Mouse (Mus musculus) cerebellum, postnatal 14 days (tissue): ENCODE results near the gene Tube1.
"Not testable (repeated sequence)": the region's sequence is repeated elsewhere in the genome, so short reads cannot be mapped to it uniquely, and the experiment has no call there.

Source experiments
- DNase-seq, 2 experiments: peaks; one replicate each; pipeline ENCODE4 v3.0.0; 2021; ENCODE audit warnings: mixed read lengths in 2 of 2

Gene Tube1

GRCm38 (mm10) chr10:39170181-39170580 lies 36.4 kb downstream of the Tube1 start:
- DNase-seq, result peak; percentile 88 to 93

- DNase-seq, result peak in 1 of 2 experiments; percentile 29
These were observed 36.9 kb downstream of the Tube1 start for GRCm38 (mm10) chr10:39170706-39171105.

DNA sequence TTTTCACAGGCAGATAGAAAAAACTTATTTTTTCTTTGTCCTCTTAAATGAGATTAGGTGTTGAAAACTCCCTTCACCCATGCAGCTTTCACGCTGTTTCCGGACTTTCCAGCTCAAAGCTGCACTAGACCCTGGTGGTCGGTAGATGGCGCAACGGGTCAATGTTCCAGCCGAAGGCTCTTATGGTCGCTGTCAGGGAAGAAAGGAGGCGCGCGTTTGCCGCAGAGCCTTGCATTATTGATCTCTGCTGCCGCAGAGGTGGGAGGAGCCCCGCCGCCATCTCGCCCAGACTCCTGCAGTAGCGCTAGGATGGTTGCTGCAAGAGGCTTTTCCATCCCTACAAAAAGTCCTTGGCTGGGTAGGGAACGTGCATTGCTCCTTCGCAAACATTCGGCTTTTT lies 37.4 kb downstream of the Tube1 start:
- peak; percentile 96 to 97 for DNase-seq

DNA sequence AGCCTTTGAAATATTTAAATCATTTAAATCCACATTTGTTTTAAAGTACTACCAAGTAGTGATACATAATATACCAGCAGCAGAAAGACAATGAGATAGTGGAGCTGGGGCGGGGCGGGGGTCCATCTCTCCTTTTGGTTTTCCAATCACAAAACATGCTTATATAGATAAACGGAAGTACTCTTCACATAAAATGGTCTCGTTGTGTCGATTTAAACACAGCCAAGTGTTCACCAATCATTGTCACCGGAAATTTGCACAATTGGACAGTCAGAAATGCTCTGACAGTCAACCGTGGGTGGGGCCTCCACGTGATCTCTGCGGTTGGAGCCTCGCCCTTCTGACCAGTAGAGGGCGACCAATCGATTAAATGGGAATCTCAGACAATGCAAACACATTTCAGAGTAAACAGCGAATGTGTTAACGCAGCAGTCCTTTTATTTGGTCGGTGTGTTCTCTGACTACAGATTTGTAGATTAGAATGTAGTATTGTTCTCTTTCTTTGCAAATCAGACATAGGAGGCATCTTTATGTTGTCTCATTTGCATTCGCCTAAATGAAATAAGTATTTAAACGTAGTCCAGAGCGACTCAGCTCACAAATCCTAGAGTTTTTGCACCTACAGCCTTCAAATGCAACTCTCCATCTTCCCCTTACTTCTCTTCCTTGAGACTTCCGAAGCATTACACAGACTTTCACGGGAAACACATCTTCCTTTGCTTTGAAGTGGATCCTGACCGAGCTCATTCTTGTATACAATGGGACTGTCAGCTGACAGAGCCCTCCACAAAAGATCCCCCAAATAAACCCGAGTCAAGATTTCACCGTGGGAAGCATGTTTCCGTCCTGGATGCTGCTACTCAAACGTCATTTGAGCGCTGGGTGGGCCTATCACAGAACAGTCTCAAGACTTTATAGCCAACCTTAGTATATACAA lies 38.1 kb downstream of the Tube1 start:
- peak; percentile 95 to 96 for DNase-seq

DNA sequence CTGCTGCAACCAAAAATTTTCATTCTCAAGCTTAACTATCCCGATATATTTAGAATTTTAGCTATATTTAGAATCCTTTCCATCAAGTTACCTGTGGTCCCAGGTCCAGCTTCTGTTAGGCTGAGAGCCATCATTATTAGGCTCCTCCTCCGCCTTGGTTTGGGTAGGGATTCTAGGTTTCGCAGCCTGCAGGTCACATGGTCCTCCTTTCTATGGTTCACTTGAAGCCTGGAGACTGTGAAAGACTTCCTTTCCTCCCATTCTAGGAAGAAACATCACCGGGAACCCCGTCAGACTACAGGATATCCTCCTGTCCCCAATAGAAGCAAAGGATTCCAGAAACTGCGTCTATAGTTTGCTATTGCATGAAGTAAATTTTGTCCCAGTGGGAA lies 38.8 kb downstream of the Tube1 start:
- DNase-seq, result peak in 1 of 2 experiments; percentile 13

DNA sequence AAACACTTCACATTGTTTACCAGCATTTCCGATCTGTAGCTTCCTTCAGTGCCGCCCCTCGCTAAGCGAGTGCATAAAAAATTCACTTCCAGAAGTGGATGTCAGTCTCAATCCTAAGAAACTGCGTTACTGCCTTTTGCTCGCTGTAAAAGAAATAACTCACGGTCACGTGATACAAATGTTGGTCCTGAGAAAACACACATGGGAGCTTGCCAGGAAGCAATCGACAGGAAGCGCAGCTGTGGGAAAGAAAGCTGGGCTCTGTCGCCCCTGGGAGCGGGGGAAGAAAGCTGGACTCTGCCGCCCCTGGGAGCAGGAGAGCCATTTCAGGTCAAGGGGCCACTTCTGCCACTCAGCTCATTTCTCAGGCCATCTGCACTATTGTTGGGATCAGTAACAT lies 39.3 kb downstream of the Tube1 start:
- peak; percentile 31 for DNase-seq

DNA sequence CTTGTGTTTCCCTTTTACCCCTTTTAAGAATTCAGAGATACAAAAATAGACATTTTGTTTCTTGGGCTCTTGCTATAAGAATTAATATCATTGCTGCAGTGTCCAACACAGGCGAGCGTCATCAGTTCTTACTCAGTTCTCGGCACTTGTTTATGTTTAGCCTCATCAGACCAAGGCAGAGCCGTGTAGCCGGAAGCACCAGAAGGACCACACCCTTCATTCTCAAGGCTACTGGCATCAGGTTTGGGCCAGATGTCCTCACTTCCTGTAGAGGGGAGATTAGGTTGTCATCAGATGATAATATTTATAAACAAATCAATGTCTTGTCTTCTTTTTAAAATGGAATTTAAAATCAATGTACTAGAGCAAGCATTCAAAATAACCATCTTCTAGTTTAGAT lies 43.2 kb downstream of the Tube1 start:
- DNase-seq, result no peak

GRCm38 (mm10) chr10:39184864-39185544 lies 51.2 kb downstream of the Tube1 start:
- DNase-seq, result peak in 1 of 2 experiments; percentile 16

- no peak for DNase-seq
These were observed 51.8 kb downstream of the Tube1 start for GRCm38 (mm10) chr10:39185545-39185906.

- DNase-seq, result no peak
These were observed 58.9 kb downstream of the Tube1 start for GRCm38 (mm10) chr10:39192673-39193072.

DNA sequence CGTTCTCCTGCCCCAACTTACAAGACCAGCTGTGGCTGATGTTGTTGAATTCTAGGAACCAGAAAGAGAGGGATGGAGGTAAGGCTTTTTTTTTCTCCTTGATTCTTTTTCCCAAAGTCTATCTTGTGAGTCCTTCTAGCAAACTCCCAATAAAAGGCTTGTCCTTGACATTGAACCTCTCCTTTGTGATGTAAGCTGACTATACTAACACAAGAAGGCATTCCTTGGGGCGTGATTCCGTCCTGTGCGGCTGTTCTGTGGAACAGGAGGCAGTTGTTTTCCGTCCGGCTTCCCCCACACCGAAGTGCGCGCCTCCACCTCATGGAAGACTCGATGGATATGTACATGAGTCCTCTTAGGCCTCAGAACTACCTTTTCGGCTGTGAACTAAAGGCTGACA lies 64.4 kb downstream of the Tube1 start:
- not testable (repeated sequence) for DNase-seq
